In genomic region chr17:31583781-31584180, GRCm38 (mm10) we compare ENCODE assay signal across 30 mouse cellular contexts. TPM values are rescaled to one million over a fixed set of nuclear protein-coding genes. Genes with fewer than 3 reads are reported as not detected.
DNase-seq lines count a peak whose midpoint lies in the region; ATAC-seq lines count a peak whose summit lies in the region.
"Had no signal": no experiment of that assay in that cellular context is flagged by ENCODE, and none has a peak within 500 bp of the region (broad histone marks: within the 10 kb centered on the region; RNA-seq: fewer than 3 reads in every experiment).

No protein-coding gene starts in this region.

- no peak for ATAC-seq in embryonic facial prominence, embryonic 13.5 days (ENCODE audit: insufficient number of reproducible peaks, insufficient read depth, low FRiP score, low TSS enrichment, low read depth)
- ATAC-seq in hindbrain, embryonic 13.5 days (ENCODE audit: low FRiP score), result no peak
- no peak for ATAC-seq in hindbrain, embryonic 11.5 days (ENCODE audit: low FRiP score)
- ATAC-seq in neural tube, embryonic 13.5 days (ENCODE audit: low read depth), result no peak

- 85% methylated on average over 6 of the region's 6 CpGs for WGBS in embryonic facial prominence, embryonic 13.5 days
- WGBS in embryonic facial prominence, embryonic 10.5 days, result 92% methylated on average over 6 of the region's 6 CpGs
- WGBS in hindbrain, embryonic 13.5 days, result 87% methylated on average over 6 of the region's 6 CpGs
- 92% methylated on average over 6 of the region's 6 CpGs for WGBS in hindbrain, embryonic 11.5 days
- 75% methylated on average over 6 of the region's 6 CpGs for WGBS in neural tube, embryonic 13.5 days

- H3K4me1 ChIP-seq in embryonic facial prominence, embryonic 13.5 days, result peaks cover 27% of the 10 kb centered on the region
- H3K4me1 ChIP-seq in embryonic facial prominence, embryonic 10.5 days, result peaks cover 28% of the 10 kb centered on the region; the same call in 1 of the 2 replicates
- H3K4me1 ChIP-seq in hindbrain, embryonic 13.5 days (replicated peaks), result peaks cover 42% of the 10 kb centered on the region
- no peaks in the 10 kb centered on the region for H3K4me1 ChIP-seq in hindbrain, embryonic 11.5 days (replicated peaks; ENCODE audit: control insufficient read depth, insufficient read depth, low read length)
- H3K4me1 ChIP-seq in neural tube, embryonic 13.5 days (replicated peaks), result peaks cover 44% of the 10 kb centered on the region

- no peak for DNase-seq in embryonic facial prominence, embryonic 10.5 days (ENCODE audit: low spot score)
- DNase-seq in hindbrain, embryonic 11.5 days (ENCODE audit: low spot score), result no peak
- DNase-seq in neural tube, embryonic 10.5 days (ENCODE audit: extremely low spot score, low spot score), result no peak
- no peak for DNase-seq in spleen, adult 12 weeks (ENCODE audit: low spot score)
- DNase-seq in ovary, postnatal 14 days (ENCODE audit: low spot score), result no peak
- DNase-seq: adrenal gland, postnatal 14 days; cerebellum, adult 11-12 months; cerebellum, adult 9-11 months; embryo, embryonic 11 days; gastrocnemius, postnatal 25 days; heart, adult 11 months; heart, postnatal 10 days; kidney, adult 11 months; kidney, postnatal 14 days; lung, embryonic 14.5 days; lung, postnatal 14 days; right cerebral cortex, adult 18-20 months; thymus, adult 2 months; thymus, postnatal 36 days had no signal

- no peaks in the 10 kb centered on the region for H3K27me3 ChIP-seq in embryonic facial prominence, embryonic 13.5 days
- H3K27me3 ChIP-seq in embryonic facial prominence, embryonic 10.5 days (replicated peaks; ENCODE audit: low read depth, poor library complexity, severe bottlenecking), result no peaks in the 10 kb centered on the region
- H3K27me3 ChIP-seq in hindbrain, embryonic 13.5 days, result no peaks in the 10 kb centered on the region
- H3K27me3 ChIP-seq in hindbrain, embryonic 11.5 days (ENCODE audit: control insufficient read depth, insufficient read depth, low read length), result no peaks in the 10 kb centered on the region
- no peaks in the 10 kb centered on the region for H3K27me3 ChIP-seq in neural tube, embryonic 13.5 days
- H3K27me3 ChIP-seq: CH12.LX; heart, embryonic 12.5 days; limb, embryonic 12.5 days; liver, embryonic 15.5 days; midbrain, embryonic 12.5 days had no signal

- H3K9me3 ChIP-seq in embryonic facial prominence, embryonic 13.5 days, result no peaks in the 10 kb centered on the region
- no peaks in the 10 kb centered on the region for H3K9me3 ChIP-seq in embryonic facial prominence, embryonic 10.5 days
- H3K9me3 ChIP-seq in hindbrain, embryonic 13.5 days, result no peaks in the 10 kb centered on the region
- no peaks in the 10 kb centered on the region for H3K9me3 ChIP-seq in hindbrain, embryonic 11.5 days (ENCODE audit: control insufficient read depth, low read length)
- H3K9me3 ChIP-seq in neural tube, embryonic 13.5 days, result no peaks in the 10 kb centered on the region
- H3K9me3 ChIP-seq: G1E; heart, embryonic 12.5 days; liver, embryonic 15.5 days; midbrain, embryonic 12.5 days had no signal

- no peak overlapping the region for H3K27ac ChIP-seq in embryonic facial prominence, embryonic 13.5 days
- no peak overlapping the region for H3K27ac ChIP-seq in embryonic facial prominence, embryonic 10.5 days (replicated peaks)
- H3K27ac ChIP-seq in hindbrain, embryonic 13.5 days, result peak overlapping the region; percentile 44; the same call in 1 of the 2 replicates
- H3K27ac ChIP-seq in hindbrain, embryonic 11.5 days (ENCODE audit: low read depth, low read length), result no peak overlapping the region
- peak overlapping the region; percentile 65 for H3K27ac ChIP-seq in neural tube, embryonic 13.5 days (replicated peaks)
- H3K27ac ChIP-seq: left cerebral cortex, adult 2 months; limb, embryonic 12.5 days; liver, embryonic 15.5 days; midbrain, embryonic 12.5 days had no signal

- no peak overlapping the region for H3K4me2 ChIP-seq in embryonic facial prominence, embryonic 13.5 days
- no peak overlapping the region for H3K4me2 ChIP-seq in hindbrain, embryonic 13.5 days
- H3K4me2 ChIP-seq in hindbrain, embryonic 11.5 days (replicated peaks; ENCODE audit: low read depth, low read length), result no peak overlapping the region
- H3K4me2 ChIP-seq in neural tube, embryonic 13.5 days, result no peak overlapping the region
- H3K4me2 ChIP-seq: heart, embryonic 12.5 days; limb, embryonic 12.5 days; liver, embryonic 15.5 days; lung, embryonic 14.5 days; midbrain, embryonic 12.5 days had no signal

- H3K36me3 ChIP-seq in embryonic facial prominence, embryonic 13.5 days, result peaks cover 18% of the 10 kb centered on the region
- H3K36me3 ChIP-seq in embryonic facial prominence, embryonic 10.5 days (replicated peaks), result peaks cover 17% of the 10 kb centered on the region
- H3K36me3 ChIP-seq in hindbrain, embryonic 13.5 days, result peaks cover 28% of the 10 kb centered on the region
- H3K36me3 ChIP-seq in hindbrain, embryonic 11.5 days (ENCODE audit: control insufficient read depth, insufficient read depth, low read length), result no peaks in the 10 kb centered on the region
- H3K36me3 ChIP-seq in neural tube, embryonic 13.5 days, result peaks cover 34% of the 10 kb centered on the region

- H3K4me3 ChIP-seq in embryonic facial prominence, embryonic 13.5 days, result no peak overlapping the region
- no peak overlapping the region for H3K4me3 ChIP-seq in embryonic facial prominence, embryonic 10.5 days
- no peak overlapping the region for H3K4me3 ChIP-seq in hindbrain, embryonic 13.5 days
- no peak overlapping the region for H3K4me3 ChIP-seq in hindbrain, embryonic 11.5 days (ENCODE audit: low read depth, low read length)
- no peak overlapping the region for H3K4me3 ChIP-seq in neural tube, embryonic 13.5 days
- H3K4me3 ChIP-seq: erythroblast, embryonic 14.5 days; heart, embryonic 12.5 days; left cerebral cortex, adult 2 months; limb, embryonic 12.5 days; liver, embryonic 15.5 days; midbrain, embryonic 12.5 days had no signal

- H3K9ac ChIP-seq in embryonic facial prominence, embryonic 13.5 days, result 0 out of 2 replicates have a peak overlapping the region, but pooled peaks have one; percentile 1
- H3K9ac ChIP-seq in hindbrain, embryonic 13.5 days, result no peak overlapping the region
- H3K9ac ChIP-seq in hindbrain, embryonic 11.5 days (ENCODE audit: low read depth, low read length), result no peak overlapping the region
- no peak overlapping the region for H3K9ac ChIP-seq in neural tube, embryonic 13.5 days
- H3K9ac ChIP-seq: heart, embryonic 12.5 days; limb, embryonic 12.5 days; liver, embryonic 15.5 days; lung, embryonic 14.5 days; midbrain, embryonic 12.5 days had no signal

RNA-seq across cellular contexts. Expression of gene Pknox1, which starts 19.2 kb away (rescaled TPM):
- 26.5 and 27.8 TPM in 2 replicates for polyA plus RNA-seq in embryonic facial prominence, embryonic 13.5 days (2015; fragmentation: Nextera tagmentation; extraction: Ambion mirVana)
- 22.9 and 25.1 TPM in 2 replicates for polyA plus RNA-seq in embryonic facial prominence, embryonic 10.5 days (2016; fragmentation: Nextera tagmentation; extraction: Ambion mirVana)
- polyA plus RNA-seq in hindbrain, embryonic 13.5 days (2015; fragmentation: Nextera tagmentation; extraction: Ambion mirVana), result 42.5 and 48.2 TPM in 2 replicates
- polyA plus RNA-seq in hindbrain, embryonic 11.5 days (2014; fragmentation: Nextera tagmentation; extraction: Ambion mirVana), result 29.0 and 36.1 TPM in 2 replicates
- polyA plus RNA-seq in neural tube, embryonic 13.5 days (2015; fragmentation: Nextera tagmentation; extraction: Ambion mirVana), result 48.0 and 52.6 TPM in 2 replicates

RNA-seq across cellular contexts. Expression of gene Cbs, which starts 53.3 kb away (rescaled TPM):
- polyA plus RNA-seq in embryonic facial prominence, embryonic 13.5 days (2015; fragmentation: Nextera tagmentation; extraction: Ambion mirVana), result 2.9 and 4.3 TPM in 2 replicates
- polyA plus RNA-seq in embryonic facial prominence, embryonic 10.5 days (2016; fragmentation: Nextera tagmentation; extraction: Ambion mirVana), result 2.5 and 2.8 TPM in 2 replicates
- 4.5 and 4.6 TPM in 2 replicates for polyA plus RNA-seq in hindbrain, embryonic 13.5 days (2015; fragmentation: Nextera tagmentation; extraction: Ambion mirVana)
- polyA plus RNA-seq in hindbrain, embryonic 11.5 days (2014; fragmentation: Nextera tagmentation; extraction: Ambion mirVana), result 0.74 and 2.6 TPM in 2 replicates
- polyA plus RNA-seq in neural tube, embryonic 13.5 days (2015; fragmentation: Nextera tagmentation; extraction: Ambion mirVana), result 6.9 and 8.3 TPM in 2 replicates
- polyA plus RNA-seq: G1E had no signal

Comparison
In these comparisons a context has a peak if more than half of its experiments do, and no peak if none do; other contexts are left out.
1. H3K27ac ChIP-seq: peak in hindbrain, embryonic 13.5 days (single experiment) and neural tube, embryonic 13.5 days (single experiment); none in embryonic facial prominence, embryonic 13.5 days (single experiment), embryonic facial prominence, embryonic 10.5 days (single experiment) and hindbrain, embryonic 11.5 days (single experiment).